Mouse (Mus musculus) lung, adult 2 months (tissue): ENCODE measurements around the gene Tcea2. TPM values are rescaled to one million over a fixed set of nuclear protein-coding genes. Genes with fewer than 3 reads are reported as not detected.

Experiments used
- DNase-seq: peaks from one replicate; pipeline ENCODE4 v3.0.0; 2022
- H3K4me1 ChIP-seq: fragments of 200-500 bp; 2 replicates; pipeline ENCODE4 v1.6.1; 2011; ENCODE audit warnings: low read length; ENCODE audit not compliant: control insufficient read depth, insufficient read depth
- H3K4me3 ChIP-seq: fragments of 200-500 bp; replicated peaks from 2 replicates; pipeline ENCODE3; 2011; ENCODE audit warnings: low read depth, mild to moderate bottlenecking, control low read depth, low read length; ENCODE audit errors: extremely low read depth
- CTCF ChIP-seq: fragments of 200-500 bp; IDR thresholded peaks from 2 replicates; pipeline ENCODE4 v1.5.1; 2011; ENCODE audit warnings: mild to moderate bottlenecking, low read length, control low read depth; ENCODE audit not compliant: insufficient read depth
- POLR2A ChIP-seq: fragments of 200-500 bp; IDR thresholded peaks from 2 replicates; pipeline ENCODE4 v1.6.1; 2011; ENCODE audit warnings: low read depth, mild to moderate bottlenecking, control low read depth, low read length, borderline replicate concordance; ENCODE audit errors: extremely low read depth
- WGBS: fragments of 180-500 bp; shearing (Covaris S2); methylation state at CpG from one replicate; pipeline ENCODE4 v1.1.7; 2018; 5-methylcytosine and 5-hydroxymethylcytosine counted together
- polyA plus RNA-seq: library from polyadenylated mRNA; depleted of rRNA; stranded (reverse); fragments of >200 nt; gene quantifications from 2 replicates; pipeline ENCODE4 v1.2.3, GENCODE M21; 2012; rRNA removed

Tcea2 gene
- 9.9 and 15.7 TPM in 2 replicates for polyA plus RNA-seq

- DNase-seq = peak; percentile 75
- peak within 1 kb of the TSS; percentile 75 for H3K4me3 ChIP-seq
- TF ChIP-seq CTCF (0 out of 2 replicates have a peak, but pooled peaks have one; percentile 13), POLR2A (0 out of 2 replicates have a peak, but pooled peaks have one; percentile 24)
- WGBS = under 1% methylated on average over 68 of the region's 69 CpGs
- peaks cover 11% of the 10 kb centered on the region for H3K4me1 ChIP-seq
Measured at GRCm38 (mm10) chr2:181679951-181680715, at the start of gene Tcea2. TSS of gene Tcea2 (plus strand) at chr2:181680310.

- Histone ChIP-seq H3K4me3 (no peak overlapping the region), H3K4me1 (no peaks in the 10 kb centered on the region)
- DNase-seq = no peak
- 97% methylated on average over 6 of the region's 6 CpGs for WGBS
- TF ChIP-seq POLR2A (no peak), CTCF (no peak)
Measured at GRCm38 (mm10) chr2:181632624-181633023, 47.5 kb upstream of the Tcea2 start.

GRCm38 (mm10) chr2:181635865-181636264 lies 44.2 kb upstream of the Tcea2 start:
- no peaks in the 10 kb centered on the region for H3K4me1 ChIP-seq
- DNase-seq = no peak
- H3K4me3 ChIP-seq = no peak overlapping the region
- TF ChIP-seq POLR2A (no peak), CTCF (no peak)
- WGBS = 76% methylated on average over 3 of the region's 3 CpGs

GRCm38 (mm10) chr2:181644361-181644760 lies 35.7 kb upstream of the Tcea2 start:
- DNase-seq = no peak
- TF ChIP-seq CTCF = peak; percentile 59
- no peak for TF ChIP-seq POLR2A
- Histone ChIP-seq H3K4me1 (no peaks in the 10 kb centered on the region), H3K4me3 (no peak overlapping the region)
- 85% methylated on average over 2 of the region's 2 CpGs for WGBS

- H3K4me3 ChIP-seq = no peak overlapping the region
- DNase-seq = no peak
- no peaks in the 10 kb centered on the region for H3K4me1 ChIP-seq
- no peak for TF ChIP-seq CTCF
- no peak for TF ChIP-seq POLR2A
- 89% methylated on average over 3 of the region's 3 CpGs for WGBS
Measured at GRCm38 (mm10) chr2:181645666-181646065, 34.4 kb upstream of the Tcea2 start.

- Histone ChIP-seq H3K4me3 (no peak overlapping the region), H3K4me1 (no peaks in the 10 kb centered on the region)
- 90% methylated on average over 6 of the region's 6 CpGs for WGBS
- no peak for DNase-seq
- no peak for TF ChIP-seq CTCF
- no peak for TF ChIP-seq POLR2A
Measured at GRCm38 (mm10) chr2:181646626-181647472, 33.3 kb upstream of the Tcea2 start.

- TF ChIP-seq CTCF (no peak), POLR2A (no peak)
- no peaks in the 10 kb centered on the region for H3K4me1 ChIP-seq
- no peak overlapping the region for H3K4me3 ChIP-seq
- DNase-seq = no peak
- WGBS = 88% methylated on average over 10 of the region's 10 CpGs
Measured at GRCm38 (mm10) chr2:181648926-181649325, 31.2 kb upstream of the Tcea2 start.

- no peak for DNase-seq
- H3K4me3 ChIP-seq = no peak overlapping the region
- TF ChIP-seq CTCF (no peak), POLR2A (no peak)
- no peaks in the 10 kb centered on the region for H3K4me1 ChIP-seq
Measured at GRCm38 (mm10) chr2:181653065-181653464, 27.0 kb upstream of the Tcea2 start.

GRCm38 (mm10) chr2:181653523-181653922 lies 26.6 kb upstream of the Tcea2 start:
- WGBS = 100% methylated on average over 1 of the region's 1 CpGs
- Histone ChIP-seq H3K4me1 (no peaks in the 10 kb centered on the region), H3K4me3 (no peak overlapping the region)
- no peak for DNase-seq
- TF ChIP-seq CTCF (no peak), POLR2A (no peak)
